Mouse (Mus musculus) megakaryocyte, embryonic 14.5 days (primary cell): ENCODE data around the gene Itm2b. TPM values are rescaled to one million over a fixed set of nuclear protein-coding genes. Genes with fewer than 3 reads are reported as not detected.

ENCODE experiments used
- H3K27me3 ChIP-seq: replicated peaks from 2 replicates; pipeline ENCODE3; 2012; ENCODE audit warnings: inconsistent platforms
- H3K36me3 ChIP-seq: replicated peaks from 2 replicates; pipeline ENCODE3; 2012; ENCODE audit warnings: low read length, inconsistent platforms, mixed read lengths
- H3K4me1 ChIP-seq: 2 replicates; pipeline ENCODE4 v1.6.1; 2012; ENCODE audit warnings: inconsistent platforms
- H3K4me3 ChIP-seq: replicated peaks from 2 replicates; pipeline ENCODE3; 2012; ENCODE audit warnings: moderate library complexity, mild to moderate bottlenecking, inconsistent platforms
- H3K9me3 ChIP-seq: 2 replicates; pipeline ENCODE4 v1.6.1; 2012; ENCODE audit warnings: inconsistent platforms
- FLI1 ChIP-seq: IDR thresholded peaks from 2 replicates; pipeline ENCODE4 v1.6.1; 2012; ENCODE audit warnings: low read length, inconsistent platforms, mixed read lengths
- GATA1 ChIP-seq: IDR thresholded peaks from 3 replicates; pipeline ENCODE4 v1.6.1; 2012; ENCODE audit warnings: mixed read lengths, low read length, inconsistent platforms, borderline replicate concordance
- polyA plus RNA-seq: library from polyadenylated mRNA; stranded (reverse); fragments of >175 nt; gene quantifications from 2 replicates; pipeline ENCODE4 v1.2.3, GENCODE M21; 2012; ENCODE audit warnings: low replicate concordance; ENCODE audit not compliant: insufficient read depth

The Itm2b gene
- polyA plus RNA-seq, result 493 and 564 TPM in 2 replicates

DNA sequence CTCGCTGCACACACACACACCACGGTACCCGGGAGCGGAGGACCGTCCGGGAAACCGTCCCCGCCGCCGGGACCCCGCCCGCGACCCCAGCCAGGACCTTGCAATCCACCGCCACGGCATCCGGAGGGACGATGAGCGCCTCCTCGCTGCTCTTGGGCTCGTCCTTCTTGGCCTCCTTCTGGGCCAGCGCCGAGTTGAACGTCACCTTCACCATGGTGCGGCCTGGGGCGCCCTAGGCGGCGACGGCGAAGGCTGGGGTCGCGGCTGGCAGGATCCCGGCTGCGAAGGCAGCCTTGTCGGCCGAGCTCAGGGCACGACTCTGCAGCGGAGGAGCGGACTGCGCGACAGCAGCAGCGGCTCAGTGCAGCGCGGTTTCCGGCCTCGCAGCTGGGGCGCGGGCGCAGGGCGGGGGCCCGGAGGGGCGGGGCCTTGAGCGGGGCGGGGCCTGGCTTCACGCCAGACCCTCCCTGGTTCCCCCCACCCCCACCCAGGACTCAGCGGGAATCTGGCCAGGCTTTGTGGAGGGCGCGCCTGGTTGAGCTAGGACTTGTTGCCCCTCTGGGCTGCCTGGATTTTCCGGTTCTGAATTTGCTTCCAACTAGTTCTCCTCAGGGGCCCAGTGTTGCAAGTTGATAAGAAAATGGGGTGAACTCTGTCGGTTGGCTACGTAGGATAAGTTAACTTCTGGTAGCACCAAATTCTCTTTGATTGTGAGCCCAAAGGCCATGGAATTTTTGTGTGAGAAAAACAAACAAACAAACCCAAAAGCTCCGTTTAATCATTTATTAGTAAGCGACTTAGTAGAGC lies at the start of gene Itm2b:
TSS of gene Itm2b (minus strand) at position 377 of the 807 bp plus-strand sequence.
- TF ChIP-seq GATA1, result no peak
- TF ChIP-seq FLI1, result no peak
- H3K27me3 ChIP-seq, result no peaks in the 10 kb centered on the region
- peaks cover 67% of the 10 kb centered on the region for H3K4me1 ChIP-seq
- H3K9me3 ChIP-seq, result no peaks in the 10 kb centered on the region
- peak within 1 kb of the TSS; percentile 100 for H3K4me3 ChIP-seq
- H3K36me3 ChIP-seq, result peaks cover 34% of the 10 kb centered on the region

DNA sequence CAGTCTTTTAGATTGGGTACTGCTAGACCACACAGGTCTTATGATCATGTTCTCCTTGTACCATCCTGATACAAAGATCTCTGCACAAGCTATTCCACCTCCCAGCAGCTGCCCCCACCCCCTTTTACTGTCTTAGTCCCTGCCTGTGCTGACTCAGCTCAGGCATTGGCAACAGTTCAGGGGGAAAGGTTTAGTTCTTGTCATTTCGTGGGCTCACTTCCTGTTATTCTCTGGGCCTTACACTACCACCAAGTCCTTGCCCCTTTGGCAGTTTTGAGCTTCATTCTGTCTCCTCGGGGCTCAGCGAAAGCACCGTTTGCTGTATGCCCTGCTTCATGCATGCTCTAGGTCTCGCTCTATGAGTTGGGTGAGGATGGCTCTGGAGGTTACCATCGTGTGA lies 48.4 kb upstream of the Itm2b start:
- no peaks in the 10 kb centered on the region for H3K27me3 ChIP-seq
- H3K4me3 ChIP-seq, result peak overlapping the region; percentile 21
- H3K9me3 ChIP-seq, result no peaks in the 10 kb centered on the region
- peaks cover 67% of the 10 kb centered on the region for H3K4me1 ChIP-seq
- H3K36me3 ChIP-seq, result no peaks in the 10 kb centered on the region
- TF ChIP-seq FLI1, result no peak
- TF ChIP-seq GATA1, result no peak

DNA sequence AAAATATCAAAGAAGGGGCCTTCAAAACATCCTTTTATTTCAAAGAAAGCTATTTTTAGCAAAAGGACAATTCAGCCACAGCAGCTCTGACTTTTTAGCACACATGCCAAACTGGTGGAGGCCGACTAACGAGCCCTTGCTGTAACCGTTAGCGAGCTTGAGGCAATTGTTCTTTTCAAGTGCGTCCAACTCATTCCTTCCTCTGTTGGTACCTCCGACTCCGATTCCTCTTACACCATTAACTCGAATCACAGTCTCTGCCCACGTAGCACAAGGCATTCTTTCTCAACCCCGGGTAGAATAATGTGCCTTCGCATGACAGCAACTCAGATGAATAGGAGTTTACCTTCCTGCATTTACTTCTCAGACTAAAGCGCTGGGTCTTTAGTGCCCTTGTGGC lies 45.5 kb upstream of the Itm2b start:
- no peaks in the 10 kb centered on the region for H3K27me3 ChIP-seq
- no peaks in the 10 kb centered on the region for H3K9me3 ChIP-seq
- TF ChIP-seq FLI1 (no peak), GATA1 (no peak)
- peaks cover 66% of the 10 kb centered on the region for H3K4me1 ChIP-seq
- H3K4me3 ChIP-seq, result no peak overlapping the region
- no peaks in the 10 kb centered on the region for H3K36me3 ChIP-seq

DNA sequence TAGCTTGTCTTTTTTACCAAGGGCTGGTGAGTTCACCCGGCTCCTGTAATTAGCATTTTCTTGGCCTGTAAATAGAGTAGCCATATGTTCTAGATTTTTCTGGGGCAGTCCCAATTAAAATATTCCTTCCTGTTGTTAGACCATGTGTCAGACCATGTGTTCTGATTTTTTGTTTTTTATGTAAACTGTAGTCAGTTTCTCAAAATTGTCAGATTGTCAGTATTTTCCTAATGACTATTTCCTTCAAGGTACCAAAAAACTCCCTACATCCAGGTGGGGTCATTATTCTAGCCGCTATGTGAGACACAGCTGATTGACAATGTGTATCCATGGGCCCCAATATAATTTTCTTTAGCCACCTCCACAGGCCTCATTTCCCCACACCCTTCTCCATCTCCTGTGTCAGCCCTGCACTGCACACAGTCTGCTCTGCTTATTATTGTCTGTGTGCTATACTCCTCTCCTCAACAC lies 40.5 kb upstream of the Itm2b start:
- Histone ChIP-seq H3K36me3 (no peaks in the 10 kb centered on the region), H3K4me3 (no peak overlapping the region), H3K9me3 (no peaks in the 10 kb centered on the region), H3K4me1 (peaks cover 37% of the 10 kb centered on the region), H3K27me3 (no peaks in the 10 kb centered on the region)
- TF ChIP-seq GATA1 (no peak), FLI1 (no peak)

DNA sequence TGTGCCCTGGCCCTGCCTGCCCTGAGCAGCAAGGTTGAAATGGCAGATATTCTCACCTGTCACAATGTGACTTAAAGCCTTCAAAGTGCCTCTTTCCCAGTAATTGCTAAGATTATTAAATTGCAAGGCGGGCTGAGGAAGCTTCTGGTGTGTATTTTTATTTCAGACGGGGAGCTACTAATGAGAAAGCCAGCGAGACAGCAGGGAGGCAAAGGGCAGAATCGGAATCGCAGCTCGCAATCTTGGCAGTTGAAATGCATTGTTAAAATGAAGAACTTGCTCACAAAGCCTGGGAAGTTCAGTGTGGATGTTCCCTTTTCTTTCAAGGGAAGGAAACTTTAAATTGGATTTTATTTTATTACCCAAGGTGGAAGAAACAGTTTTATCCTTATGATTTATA lies 39.9 kb upstream of the Itm2b start:
- TF ChIP-seq GATA1, result no peak
- Histone ChIP-seq H3K4me1 (peaks cover 36% of the 10 kb centered on the region), H3K4me3 (no peak overlapping the region), H3K27me3 (no peaks in the 10 kb centered on the region), H3K9me3 (no peaks in the 10 kb centered on the region), H3K36me3 (no peaks in the 10 kb centered on the region)

DNA sequence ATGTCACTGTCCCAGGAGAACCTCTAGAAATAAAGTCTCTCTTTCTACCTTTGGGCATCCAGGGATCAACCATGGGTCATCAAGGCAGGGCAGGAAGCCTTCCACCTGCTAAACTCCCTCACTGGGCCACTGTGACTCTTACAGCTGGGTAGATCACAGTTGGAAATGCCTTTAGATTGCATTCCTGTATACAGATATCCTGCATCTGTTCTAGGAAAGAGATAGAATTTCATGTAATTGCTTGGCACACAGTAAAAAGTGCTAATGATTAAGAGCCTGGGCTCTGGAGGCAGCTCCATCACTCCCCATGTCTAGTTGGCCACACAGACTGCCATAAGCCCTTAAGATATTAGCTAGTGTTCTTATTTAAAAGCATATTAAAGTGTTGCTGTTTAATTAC lies 38.5 kb upstream of the Itm2b start:
- Histone ChIP-seq H3K4me1 (peaks cover 27% of the 10 kb centered on the region), H3K4me3 (no peak overlapping the region), H3K9me3 (no peaks in the 10 kb centered on the region), H3K36me3 (no peaks in the 10 kb centered on the region), H3K27me3 (no peaks in the 10 kb centered on the region)
- TF ChIP-seq FLI1 (no peak), GATA1 (no peak)

DNA sequence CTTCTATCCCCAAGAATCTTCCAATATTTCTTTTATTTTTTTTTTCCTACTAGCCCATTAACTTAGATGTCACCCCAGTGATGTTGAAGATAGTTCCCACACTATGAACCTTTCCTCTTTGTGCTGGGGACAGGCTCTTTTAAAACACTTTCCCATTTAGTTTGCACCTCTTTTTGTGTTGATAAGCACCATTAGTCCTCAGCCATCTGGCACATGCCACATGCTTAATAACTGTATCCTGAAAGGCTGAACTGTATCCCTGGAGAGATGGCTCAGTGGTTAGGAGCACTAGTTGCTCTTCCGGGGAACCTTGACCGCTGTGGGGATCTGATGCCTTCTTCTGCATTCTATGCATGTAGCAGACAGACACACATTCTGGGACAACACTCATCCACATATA lies 37.5 kb upstream of the Itm2b start:
- Histone ChIP-seq H3K36me3 (no peaks in the 10 kb centered on the region), H3K4me1 (peaks cover 27% of the 10 kb centered on the region), H3K9me3 (no peaks in the 10 kb centered on the region), H3K4me3 (no peak overlapping the region), H3K27me3 (no peaks in the 10 kb centered on the region)
- TF ChIP-seq FLI1 (no peak), GATA1 (no peak)

DNA sequence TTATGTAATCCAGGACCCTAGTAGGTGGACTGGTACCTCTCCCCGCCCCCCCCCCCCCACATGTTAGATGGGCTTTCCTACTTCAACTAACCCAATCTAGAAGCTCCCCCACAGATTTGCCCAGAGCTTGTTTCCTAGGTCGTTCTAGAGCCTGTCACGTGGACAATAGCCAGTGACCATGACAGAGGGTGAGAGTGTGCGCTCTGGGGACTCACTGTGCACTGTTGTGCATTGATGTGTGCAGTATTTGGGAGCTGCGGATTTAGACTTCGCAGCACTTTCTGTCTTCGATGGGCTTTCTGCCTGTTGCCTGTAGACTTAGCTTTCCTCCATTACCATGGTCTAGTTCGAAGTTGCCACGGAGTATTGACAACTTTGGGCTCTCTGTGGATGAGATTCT lies 36.5 kb upstream of the Itm2b start:
- Histone ChIP-seq H3K4me3 (no peak overlapping the region), H3K9me3 (no peaks in the 10 kb centered on the region), H3K4me1 (peaks cover 28% of the 10 kb centered on the region), H3K36me3 (no peaks in the 10 kb centered on the region), H3K27me3 (no peaks in the 10 kb centered on the region)
- TF ChIP-seq GATA1 (no peak), FLI1 (no peak)

DNA sequence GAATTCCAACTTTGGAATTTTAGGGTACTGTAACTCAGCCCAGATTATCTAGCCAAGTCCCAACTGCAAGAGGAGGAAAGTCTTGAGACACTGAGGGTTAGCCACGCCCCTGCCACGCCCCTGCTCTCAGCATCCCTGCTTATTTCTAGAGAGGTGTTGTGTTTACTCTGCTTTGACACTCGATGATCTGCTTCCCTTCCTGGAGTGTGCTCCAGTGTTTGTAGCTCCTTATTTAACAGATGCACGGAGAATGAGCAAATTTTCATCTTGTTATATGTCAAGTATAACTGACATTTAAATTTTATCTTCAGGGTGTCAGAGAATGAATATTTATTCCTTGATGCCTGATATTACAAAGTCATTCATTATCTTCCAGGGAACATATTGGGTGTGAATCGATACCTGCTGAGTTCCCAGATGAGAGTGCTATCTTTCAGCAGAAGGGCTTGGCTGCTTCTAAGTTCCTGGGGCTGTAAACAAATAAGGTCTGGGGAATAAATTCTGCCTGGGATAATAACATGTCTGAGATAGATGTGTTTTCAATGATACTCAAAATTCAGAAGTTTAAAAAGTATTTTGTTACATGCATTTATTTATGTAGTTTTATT lies 35.2 kb upstream of the Itm2b start:
- Histone ChIP-seq H3K27me3 (no peaks in the 10 kb centered on the region), H3K9me3 (no peaks in the 10 kb centered on the region), H3K4me3 (no peak overlapping the region), H3K36me3 (no peaks in the 10 kb centered on the region), H3K4me1 (peaks cover 34% of the 10 kb centered on the region)
- TF ChIP-seq GATA1 (no peak), FLI1 (no peak)

DNA sequence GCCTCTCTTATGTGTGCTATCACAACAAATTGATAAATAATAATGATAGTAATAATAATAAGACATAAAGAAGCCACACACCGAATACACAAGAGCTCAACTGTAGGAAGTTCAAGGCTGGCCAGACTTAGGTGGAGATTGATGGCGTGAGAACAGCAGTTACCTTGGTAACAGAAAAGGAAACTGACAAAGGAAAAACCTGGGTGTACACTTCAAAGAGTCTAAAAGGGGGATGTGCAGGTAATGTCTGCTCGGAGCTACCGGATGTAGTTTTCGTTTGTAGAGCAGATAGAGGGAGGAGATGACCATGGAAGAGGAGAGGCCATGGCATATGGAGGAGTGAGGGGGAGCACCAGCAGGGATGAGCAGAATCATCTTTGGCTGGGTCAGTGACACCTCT lies 31.4 kb upstream of the Itm2b start:
- no peaks in the 10 kb centered on the region for H3K27me3 ChIP-seq
- H3K36me3 ChIP-seq, result peaks cover 3% of the 10 kb centered on the region
- peak overlapping the region; percentile 50 for H3K4me3 ChIP-seq
- peaks cover 35% of the 10 kb centered on the region for H3K4me1 ChIP-seq
- H3K9me3 ChIP-seq, result no peaks in the 10 kb centered on the region
- TF ChIP-seq FLI1 (no peak), GATA1 (no peak)
